Mouse (Mus musculus) ES-CJ7 (cell line): ENCODE measurements at regions not wholly inside any gene's neighbourhood (a gene's known extent, or its start where the extent isn't known, plus 50 kb on each side); places are given as distances from the start of the nearest gene placed in this dataset.

ENCODE experiments used
- DNase-seq: peaks from one replicate; pipeline ENCODE4 v3.0.0; 2011; ENCODE audit warnings: low read depth, low spot score

DNA sequence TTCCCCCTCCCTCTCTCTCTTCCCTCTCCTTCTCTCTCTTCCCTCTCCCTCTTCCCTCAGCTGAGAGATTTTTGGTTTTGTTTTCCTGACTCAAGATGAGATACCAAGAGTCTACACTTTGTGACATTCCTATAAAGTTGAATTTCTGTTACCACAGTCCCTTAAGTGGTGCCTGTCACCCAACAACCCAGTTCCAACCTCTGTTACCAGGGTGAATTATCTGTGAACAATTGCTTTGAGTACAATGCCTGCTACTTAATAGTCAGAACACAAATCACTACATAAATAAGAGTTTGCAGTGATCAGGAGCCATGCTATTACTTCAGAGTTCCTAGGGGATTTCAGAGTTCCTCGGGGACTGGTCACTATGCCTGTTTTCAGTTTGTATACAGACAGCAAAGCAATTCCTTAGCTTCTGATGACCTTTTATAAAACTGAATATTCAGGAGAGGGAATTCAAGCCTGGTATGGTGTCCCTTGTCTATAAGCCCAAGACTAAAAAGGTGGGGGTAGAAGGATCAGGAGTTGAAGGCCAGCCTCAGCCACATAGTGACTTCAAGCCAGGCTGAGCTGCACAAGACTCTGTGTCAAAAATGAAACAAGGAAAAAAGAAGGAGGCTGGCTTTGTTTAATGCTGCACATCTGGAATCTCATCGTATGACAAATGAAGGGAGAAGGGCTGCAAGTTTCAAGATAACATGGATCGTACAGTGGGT, 99.2 kb upstream of the F13a1 start:
- no peak for DNase-seq

DNA sequence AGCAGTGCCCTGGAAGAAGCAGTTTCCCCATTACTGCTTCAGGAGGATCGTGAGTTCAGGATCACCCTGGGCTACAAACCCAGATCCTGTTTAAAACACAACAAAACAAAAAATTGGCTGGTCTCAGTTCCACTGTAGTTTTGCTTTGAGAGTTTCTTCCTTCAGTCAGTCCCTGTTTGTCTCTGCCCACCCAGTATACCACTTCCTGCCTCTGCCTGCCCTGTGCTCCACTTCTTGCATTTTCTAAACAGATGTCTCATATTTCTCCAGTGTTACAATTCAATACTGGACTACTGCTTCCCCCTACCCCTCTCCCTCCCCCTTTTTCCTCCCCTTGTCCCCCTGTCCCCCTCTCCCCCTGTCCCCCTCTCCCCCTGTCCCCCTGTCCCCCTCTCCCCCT, 98.6 kb upstream of the F13a1 start:
- DNase-seq = no peak

GRCm38 (mm10) chr13:37147790-37148189, 97.7 kb upstream of the F13a1 start:
- no peak for DNase-seq

GRCm38 (mm10) chr13:37142812-37143211, 92.8 kb upstream of the F13a1 start:
- no peak for DNase-seq

GRCm38 (mm10) chr13:37135115-37135514, 85.1 kb upstream of the F13a1 start:
- no peak for DNase-seq

- DNase-seq = no peak
Measured at GRCm38 (mm10) chr13:37134518-37134917, 84.5 kb upstream of the F13a1 start.

GRCm38 (mm10) chr13:37130637-37131036, 80.6 kb upstream of the F13a1 start:
- DNase-seq = no peak

DNA sequence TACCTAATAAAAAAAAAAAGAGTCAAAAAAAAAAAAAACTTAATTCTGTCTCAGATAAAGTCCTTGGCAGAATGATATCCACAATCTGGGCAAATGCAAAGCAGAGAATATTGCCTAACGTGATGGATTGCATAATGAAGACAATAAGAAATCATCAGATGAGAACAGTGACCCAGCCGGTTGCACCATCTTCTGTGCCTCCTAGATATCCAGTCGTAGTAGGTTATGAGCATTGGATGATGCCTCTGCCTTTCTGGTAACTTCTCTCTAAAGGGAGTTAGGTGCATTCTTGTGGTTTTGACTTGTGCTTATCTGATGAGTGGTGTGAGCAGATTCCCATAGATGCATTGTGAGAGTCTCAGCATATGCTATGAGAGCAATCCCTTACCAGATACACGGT, 71.6 kb upstream of the F13a1 start:
- no peak for DNase-seq

DNA sequence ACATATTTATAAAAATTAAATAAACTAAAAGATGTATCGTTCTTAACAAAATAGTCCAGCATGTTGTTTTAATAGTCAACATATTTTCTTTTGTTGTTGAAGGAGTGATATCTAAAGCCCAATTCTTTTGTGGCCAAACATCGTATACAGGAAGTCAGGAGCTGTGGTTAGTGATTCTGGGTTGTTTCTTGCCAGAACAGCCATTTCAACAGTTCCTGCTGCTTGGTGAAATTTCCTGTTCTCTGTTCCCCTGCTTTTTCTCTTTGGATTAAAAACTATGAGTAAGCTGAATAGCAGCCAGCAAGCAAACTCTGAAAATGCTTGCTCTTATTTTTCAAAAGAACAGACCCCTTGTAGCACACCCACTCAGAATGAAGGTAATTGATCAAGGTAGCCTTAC, 70.2 kb upstream of the F13a1 start:
- no peak for DNase-seq

- no peak for DNase-seq
Measured at GRCm38 (mm10) chr13:37114324-37114723, 64.3 kb upstream of the F13a1 start.

- DNase-seq = no peak
Measured at GRCm38 (mm10) chr13:37111747-37112146, 61.7 kb upstream of the F13a1 start.

GRCm38 (mm10) chr13:37107721-37108120, 57.7 kb upstream of the F13a1 start:
- no peak for DNase-seq

- DNase-seq = no peak
Measured at GRCm38 (mm10) chr13:37106009-37106408, 56.0 kb upstream of the F13a1 start.

DNA sequence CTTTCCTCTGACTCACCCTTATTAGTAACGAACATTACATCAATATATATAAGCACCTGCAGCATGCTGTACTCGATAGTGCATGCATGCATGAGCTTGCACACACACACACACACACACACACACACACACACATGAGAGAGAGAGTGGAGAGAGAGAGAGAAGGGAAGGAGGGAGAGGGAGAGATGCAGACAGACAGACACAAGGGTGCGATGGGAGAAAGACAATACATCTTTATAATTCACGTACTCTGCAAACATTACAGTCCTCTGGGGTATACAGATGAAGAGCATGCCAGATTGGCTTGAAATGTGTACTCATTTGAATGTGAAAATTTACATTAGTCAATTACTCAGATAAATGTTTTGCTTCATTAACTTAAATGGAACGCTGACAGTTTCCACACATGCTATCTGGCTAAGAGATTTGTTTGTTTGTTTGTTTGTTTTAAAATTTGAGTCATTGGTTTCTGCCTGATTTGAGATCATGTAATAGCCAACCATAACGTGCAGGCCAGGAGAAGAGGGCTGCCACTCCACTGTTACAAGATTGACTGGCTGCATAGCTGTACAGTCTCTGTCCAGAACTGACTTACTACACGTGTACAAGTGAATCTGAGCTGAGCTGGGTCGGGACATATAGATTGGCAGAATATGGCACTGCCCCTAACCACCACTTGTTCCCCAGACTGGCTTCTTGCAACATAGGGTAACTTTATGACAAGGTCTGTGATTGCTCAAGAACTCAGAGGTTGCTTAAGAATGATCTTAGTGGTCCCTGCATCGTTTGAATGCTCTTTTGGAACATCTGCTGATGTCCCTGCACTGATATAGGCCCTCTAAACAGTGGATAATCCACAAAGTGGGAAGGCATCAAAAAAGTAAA, 54.6 kb upstream of the F13a1 start:
- no peak for DNase-seq

DNA sequence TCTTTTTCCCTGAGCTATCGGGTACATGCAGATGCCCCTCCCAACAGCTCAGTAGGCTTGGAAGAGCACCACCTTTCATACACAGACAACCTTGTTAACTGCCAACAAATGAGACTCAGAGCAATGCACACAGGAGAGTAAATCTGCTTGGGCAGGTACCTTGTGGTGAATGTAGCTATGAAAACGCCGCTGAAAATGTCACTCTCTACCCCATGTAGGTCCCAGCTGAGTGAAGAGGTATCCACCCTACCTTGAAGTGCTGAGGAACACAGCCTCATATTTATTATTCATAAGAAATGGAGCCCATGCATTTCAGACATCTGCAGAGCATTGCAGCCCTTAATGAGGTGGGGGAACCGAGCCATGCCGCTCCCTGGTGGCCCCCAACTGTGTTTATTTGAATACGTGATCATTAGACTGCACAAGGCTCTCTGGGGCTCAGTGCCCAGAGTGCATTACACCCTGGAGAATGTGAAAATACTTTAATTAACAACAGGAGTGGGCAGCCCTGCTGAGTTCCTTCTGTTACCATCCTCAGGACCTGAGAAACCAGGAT, 53.8 kb upstream of the F13a1 start:
- no peak for DNase-seq

DNA sequence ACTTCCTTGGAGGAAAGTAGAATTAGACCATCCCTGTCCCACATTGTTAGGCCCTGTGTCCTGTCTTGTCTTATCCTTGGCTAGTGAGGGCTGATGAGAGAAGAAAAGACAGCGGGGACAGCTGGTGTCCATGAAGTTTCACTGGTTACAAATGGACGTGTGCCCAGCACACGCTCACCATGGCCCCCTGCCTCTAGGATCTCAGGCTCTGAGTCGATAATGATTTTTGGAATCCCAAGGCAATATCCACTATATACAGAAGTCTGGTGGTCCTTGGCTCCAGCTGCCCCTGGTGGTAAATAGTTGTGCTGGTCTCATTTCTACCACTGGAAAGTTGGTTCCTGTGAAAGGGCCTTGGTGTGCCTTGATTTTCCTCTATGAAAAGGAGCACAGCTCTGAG, 51.7 kb upstream of the F13a1 start:
- DNase-seq = no peak
